Comparison of ENCODE assay signal across 22 mouse cellular contexts in the genomic region with DNA sequence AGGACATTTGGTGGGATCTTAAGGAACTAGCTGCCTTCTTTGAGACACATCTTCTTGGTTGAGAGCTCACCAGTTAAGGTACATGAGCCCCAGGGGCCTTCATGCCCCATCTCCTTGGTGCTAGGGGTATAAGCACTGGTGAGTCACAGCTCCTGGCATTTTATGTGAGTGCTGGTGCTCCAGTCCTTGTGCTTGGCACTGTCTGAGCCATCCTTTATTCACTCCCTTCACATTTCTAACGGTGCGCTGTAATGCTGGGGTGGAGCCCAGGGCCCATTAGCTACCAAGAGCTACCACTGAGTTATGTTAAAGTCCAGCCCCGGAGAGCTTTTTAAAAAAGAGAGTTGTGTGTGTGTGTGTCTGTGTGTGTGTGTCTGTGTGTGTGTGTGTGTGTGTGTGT. TPM values are rescaled to one million over a fixed set of nuclear protein-coding genes. Genes with fewer than 3 reads are reported as not detected.
DNase-seq lines count a peak whose midpoint lies in the region; ATAC-seq and TF ChIP-seq lines count a peak whose summit lies in the region.
"Had no signal": no experiment of that assay in that cellular context is flagged by ENCODE, and none has a peak within 500 bp of the region (broad histone marks: within the 10 kb centered on the region; RNA-seq: fewer than 3 reads in every experiment).

No protein-coding gene starts in this region.

- no peak for TF ChIP-seq POLR2A in brain, embryonic 14.5 days (IDR thresholded peaks at IDR 0.05; ENCODE audit: borderline replicate concordance, extremely low read depth, insufficient read depth, insufficient read length, poor library complexity, severe bottlenecking)

- no peaks in the 10 kb centered on the region for H3K36me3 ChIP-seq in heart, embryonic 16.5 days (ENCODE audit: control insufficient read depth, insufficient read depth)
- H3K36me3 ChIP-seq: limb, embryonic 15.5 days had no signal

- peaks cover 10% of the 10 kb centered on the region for H3K4me1 ChIP-seq in heart, embryonic 16.5 days (ENCODE audit: control insufficient read depth, insufficient read depth, low read length)
- H3K4me1 ChIP-seq: forebrain, embryonic 10.5 days; limb, embryonic 15.5 days had no signal

- no peak for TF ChIP-seq CTCF in brain, embryonic 14.5 days (IDR thresholded peaks at IDR 0.05; ENCODE audit: borderline replicate concordance, extremely low read depth, insufficient read depth, insufficient read length)

- H3K9ac ChIP-seq in heart, embryonic 16.5 days (ENCODE audit: low read length): no peak overlapping the region
- H3K9ac ChIP-seq: embryonic facial prominence, embryonic 13.5 days; heart, embryonic 13.5 days; limb, embryonic 15.5 days had no signal

- no peaks in the 10 kb centered on the region for H3K27me3 ChIP-seq in heart, embryonic 16.5 days (ENCODE audit: control insufficient read depth, insufficient read depth, low read length)
- H3K27me3 ChIP-seq: embryonic facial prominence, embryonic 13.5 days; heart, embryonic 13.5 days; limb, embryonic 15.5 days had no signal

- WGBS in heart, embryonic 16.5 days: 81% methylated on average over 3 of the region's 3 CpGs

- ATAC-seq in heart, embryonic 16.5 days (replicated peaks; ENCODE audit: extremely low read depth, insufficient read depth, low FRiP score): 0 out of 2 replicates have a peak, but pooled peaks have one; percentile 28
- ATAC-seq: activated CD4-positive, CD25-positive, alpha-beta regulatory T cell, adult 4 months had no signal

- no peak overlapping the region for H3K27ac ChIP-seq in heart, embryonic 16.5 days (ENCODE audit: low read length)
- H3K27ac ChIP-seq: embryonic facial prominence, embryonic 13.5 days; forebrain, embryonic 10.5 days; heart, embryonic 13.5 days; limb, embryonic 15.5 days had no signal

- no peak overlapping the region for H3K4me2 ChIP-seq in heart, embryonic 16.5 days (ENCODE audit: low read depth, low read length)
- H3K4me2 ChIP-seq: embryonic facial prominence, embryonic 13.5 days; heart, embryonic 13.5 days; limb, embryonic 15.5 days; midbrain, embryonic 11.5 days had no signal

- H3K4me3 ChIP-seq in heart, embryonic 16.5 days (ENCODE audit: low read length): no peak overlapping the region
- H3K4me3 ChIP-seq: embryonic facial prominence, embryonic 13.5 days; forebrain, embryonic 10.5 days; heart, embryonic 13.5 days; limb, embryonic 15.5 days had no signal

- no peak for DNase-seq in heart, adult 11 months
- DNase-seq in 416B (ENCODE audit: low read depth) (peak; percentile 35), ZHBTc4 (ENCODE audit: low read depth, low spot score) (peak; percentile 42)
- DNase-seq in brain, embryonic 14.5 days (ENCODE audit: low read depth): peak; percentile 15
- DNase-seq in cerebellum, postnatal 36 days: no peak
- no peak for DNase-seq in left cerebral cortex, postnatal 36 days (ENCODE audit: low spot score in 2 of 2)
- no peak for DNase-seq in kidney, adult 11 months
- DNase-seq: cerebellum, adult 8-10 months; kidney, adult 2 months; kidney, postnatal 14 days; lung, postnatal 36 days had no signal

- H3K9me3 ChIP-seq in heart, embryonic 16.5 days (replicated peaks; ENCODE audit: control insufficient read depth, low read length): no peaks in the 10 kb centered on the region
- H3K9me3 ChIP-seq: embryonic facial prominence, embryonic 13.5 days; forebrain, embryonic 10.5 days; G1E; heart, embryonic 13.5 days; limb, embryonic 15.5 days had no signal

- intact Hi-C loops in left cerebral cortex, postnatal 36 days (cut with DNase I): no loop called here

RNA-seq across cellular contexts. Expression of a gene that starts 17.6 kb away (rescaled TPM):
- 68.0 and 69.7 TPM in 2 replicates for polyA plus RNA-seq in heart, embryonic 16.5 days (2015; fragmentation: Nextera tagmentation; extraction: Ambion mirVana)
- 139 and 175 TPM in 2 replicates for polyA plus RNA-seq in brain, embryonic 14.5 days (2012; rRNA removed)
- 10 to 100 TPM; 78.0 to 80.2 TPM for total RNA-seq in left cerebral cortex, postnatal 36 days (2021)

RNA-seq across cellular contexts. Expression of a gene that starts 28.9 kb away (rescaled TPM):
- polyA plus RNA-seq in heart, embryonic 16.5 days (2015; fragmentation: Nextera tagmentation; extraction: Ambion mirVana): 15.2 and 15.6 TPM in 2 replicates
- polyA plus RNA-seq in brain, embryonic 14.5 days (2012; rRNA removed): 51.5 and 57.4 TPM in 2 replicates
- total RNA-seq in left cerebral cortex, postnatal 36 days (2021): 10 to 100 TPM; 84.6 to 88.9 TPM

RNA-seq across cellular contexts. Expression of a gene that starts 55.2 kb away (rescaled TPM):
- 1.6 and 1.7 TPM in 2 replicates for polyA plus RNA-seq in heart, embryonic 16.5 days (2015; fragmentation: Nextera tagmentation; extraction: Ambion mirVana)
- 1.4 and 4.3 TPM in 2 replicates for polyA plus RNA-seq in brain, embryonic 14.5 days (2012; rRNA removed)
- not detected for total RNA-seq in left cerebral cortex, postnatal 36 days (2021)
- total RNA-seq: hematopoietic stem cell, adult 5-6 weeks; left cerebral cortex, postnatal 14 days had no signal
- polyA plus RNA-seq: cortical plate, adult 2 months had no signal

Comparison
In these comparisons a context has a peak if more than half of its experiments do, and no peak if none do; other contexts are left out.
1. DNase-seq: peak in 416B (single experiment), ZHBTc4 (single experiment) and brain, embryonic 14.5 days (single experiment); none in heart, adult 11 months (single experiment), cerebellum, postnatal 36 days (0 of 2), left cerebral cortex, postnatal 36 days (0 of 2) and kidney, adult 11 months (single experiment).